Mouse (Mus musculus) brain, embryonic 14.5 days (tissue): ENCODE measurements at regions not wholly inside any gene's neighbourhood (a gene's known extent, or its start where the extent isn't known, plus 50 kb on each side); places are given as distances from the start of the nearest gene placed in this dataset.

Experiments used
- CTCF ChIP-seq: fragments of 200-500 bp; IDR thresholded peaks from 2 replicates; pipeline ENCODE4 v1.5.1; 2012; ENCODE audit warnings: inconsistent platforms, mild to moderate bottlenecking, moderate library complexity, borderline replicate concordance; ENCODE audit not compliant: insufficient read depth, insufficient read length; ENCODE audit errors: extremely low read depth
- POLR2A ChIP-seq: fragments of 200-500 bp; IDR thresholded peaks from 2 replicates; pipeline ENCODE4 v1.6.1; 2012; ENCODE audit warnings: mild to moderate bottlenecking, inconsistent platforms, borderline replicate concordance; ENCODE audit not compliant: poor library complexity, insufficient read depth, insufficient read length, severe bottlenecking; ENCODE audit errors: extremely low read depth

GRCm38 (mm10) chr7:71849174-71849573 lies 457.2 kb downstream of the Mctp2 start:
- TF ChIP-seq CTCF (no peak), POLR2A (no peak)
